ENCODE assay signal across 21 mouse cellular contexts in the genomic region with DNA sequence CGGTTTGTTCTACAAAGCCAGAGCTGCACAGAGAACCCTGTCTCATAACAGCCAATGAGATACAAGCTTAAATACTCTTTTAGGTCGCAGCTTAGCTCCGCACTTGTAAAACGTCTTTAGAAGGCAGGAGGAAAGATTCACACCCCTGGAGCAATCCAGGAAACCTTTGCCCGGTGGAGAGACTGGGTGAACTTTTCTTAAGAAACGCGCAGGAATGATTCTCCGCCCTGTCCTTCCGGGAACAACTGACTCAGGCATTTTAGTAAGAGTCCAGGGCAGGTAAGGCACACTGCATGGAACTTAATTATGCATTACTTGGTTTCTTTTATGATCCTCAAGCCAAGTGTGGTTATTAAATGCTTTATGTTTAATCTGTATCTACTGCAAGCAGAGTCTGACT.
DNase-seq lines count a peak whose midpoint lies in the region; ATAC-seq and TF ChIP-seq lines count a peak whose summit lies in the region.
"Had no signal": no experiment of that assay in that cellular context is flagged by ENCODE, and none has a peak within 500 bp of the region (broad histone marks: within the 10 kb centered on the region; RNA-seq: fewer than 3 reads in every experiment).

No protein-coding gene starts in this region.

- no peak for DNase-seq in heart, postnatal 14 days
- peak; percentile 75 to 77 for DNase-seq in kidney, adult 8-10 months
- DNase-seq in kidney, postnatal 10 days: peak; percentile 37
- no peak for DNase-seq in midbrain, postnatal 0 days (ENCODE audit: low spot score)
- DNase-seq: adrenal gland, postnatal 36 days; B cell, adult 2 months; cerebellum, adult 11-12 months; cerebellum, postnatal 14 days; lung, postnatal 10 days; midbrain, embryonic 14.5 days; thymus, adult 18-20 months; thymus, postnatal 4 days had no signal

- H3K27me3 ChIP-seq in heart, embryonic 13.5 days (replicated peaks): no peaks in the 10 kb centered on the region
- no peaks in the 10 kb centered on the region for H3K27me3 ChIP-seq in kidney, embryonic 15.5 days
- no peaks in the 10 kb centered on the region for H3K27me3 ChIP-seq in neural tube, embryonic 15.5 days (replicated peaks)
- H3K27me3 ChIP-seq in midbrain, postnatal 0 days (ENCODE audit: insufficient read depth, low read length): no peaks in the 10 kb centered on the region
- H3K27me3 ChIP-seq: embryonic facial prominence, embryonic 13.5 days; limb, embryonic 15.5 days; liver, embryonic 15.5 days; megakaryocyte, embryonic 14.5 days had no signal

- TF ChIP-seq CTCF in midbrain, postnatal 0 days (IDR thresholded peaks at IDR 0.05): no peak

- 0 out of 2 replicates have a peak overlapping the region, but pooled peaks have one; percentile 5 for H3K9ac ChIP-seq in heart, embryonic 13.5 days
- no peak overlapping the region for H3K9ac ChIP-seq in kidney, embryonic 15.5 days
- H3K9ac ChIP-seq in neural tube, embryonic 15.5 days (replicated peaks): no peak overlapping the region
- no peak overlapping the region for H3K9ac ChIP-seq in midbrain, postnatal 0 days (replicated peaks; ENCODE audit: low read length, poor library complexity, severe bottlenecking)
- H3K9ac ChIP-seq: embryonic facial prominence, embryonic 13.5 days; limb, embryonic 15.5 days; liver, embryonic 15.5 days had no signal

- no peaks in the 10 kb centered on the region for H3K36me3 ChIP-seq in heart, embryonic 13.5 days
- no peaks in the 10 kb centered on the region for H3K36me3 ChIP-seq in kidney, embryonic 15.5 days
- no peaks in the 10 kb centered on the region for H3K36me3 ChIP-seq in neural tube, embryonic 15.5 days
- no peaks in the 10 kb centered on the region for H3K36me3 ChIP-seq in midbrain, postnatal 0 days (ENCODE audit: insufficient read depth, low read length)
- H3K36me3 ChIP-seq: embryonic facial prominence, embryonic 13.5 days; limb, embryonic 15.5 days; liver, embryonic 15.5 days had no signal

- intact Hi-C loops in heart, postnatal 14 days (cut with DNase I): no loop called here

- no peak for ATAC-seq in heart, embryonic 13.5 days (ENCODE audit: extremely low read depth, insufficient number of reproducible peaks, low FRiP score, low TSS enrichment)
- no peak for ATAC-seq in kidney, embryonic 15.5 days (replicated peaks; ENCODE audit: low FRiP score)
- ATAC-seq in neural tube, embryonic 15.5 days (ENCODE audit: low FRiP score): no peak
- ATAC-seq in midbrain, postnatal 0 days (ENCODE audit: low FRiP score): no peak
- ATAC-seq: inflammation-experienced regulatory T-cells, adult 6 months had no signal

- H3K9me3 ChIP-seq in heart, embryonic 13.5 days: no peaks in the 10 kb centered on the region
- H3K9me3 ChIP-seq in kidney, embryonic 15.5 days (replicated peaks): no peaks in the 10 kb centered on the region
- no peaks in the 10 kb centered on the region for H3K9me3 ChIP-seq in neural tube, embryonic 15.5 days (replicated peaks)
- no peaks in the 10 kb centered on the region for H3K9me3 ChIP-seq in midbrain, postnatal 0 days (ENCODE audit: low read length)
- H3K9me3 ChIP-seq: embryonic facial prominence, embryonic 13.5 days; limb, embryonic 15.5 days; liver, embryonic 15.5 days; megakaryocyte, embryonic 14.5 days had no signal

- WGBS in heart, embryonic 13.5 days: 62% methylated on average over 9 of the region's 9 CpGs
- 62% methylated on average over 9 of the region's 9 CpGs for WGBS in kidney, embryonic 15.5 days
- 80% methylated on average over 9 of the region's 9 CpGs for WGBS in neural tube, embryonic 15.5 days
- 75% methylated on average over 9 of the region's 9 CpGs for WGBS in midbrain, postnatal 0 days

- no peak overlapping the region for H3K4me3 ChIP-seq in heart, embryonic 13.5 days
- no peak overlapping the region for H3K4me3 ChIP-seq in kidney, embryonic 15.5 days (replicated peaks)
- no peak overlapping the region for H3K4me3 ChIP-seq in neural tube, embryonic 15.5 days (replicated peaks)
- H3K4me3 ChIP-seq in midbrain, postnatal 0 days (ENCODE audit: low read depth, low read length): no peak overlapping the region
- H3K4me3 ChIP-seq: embryonic facial prominence, embryonic 13.5 days; limb, embryonic 15.5 days; liver, embryonic 15.5 days; myocyte had no signal

- no peak overlapping the region for H3K4me2 ChIP-seq in heart, embryonic 13.5 days
- no peak overlapping the region for H3K4me2 ChIP-seq in kidney, embryonic 15.5 days
- H3K4me2 ChIP-seq in neural tube, embryonic 15.5 days: no peak overlapping the region
- no peak overlapping the region for H3K4me2 ChIP-seq in midbrain, postnatal 0 days (ENCODE audit: low read depth, low read length, poor library complexity, severe bottlenecking)
- H3K4me2 ChIP-seq: embryonic facial prominence, embryonic 13.5 days; limb, embryonic 15.5 days; liver, embryonic 15.5 days had no signal

- peaks cover 34% of the 10 kb centered on the region for H3K4me1 ChIP-seq in heart, embryonic 13.5 days
- peaks cover 13% of the 10 kb centered on the region; the same call in 1 of the 2 replicates for H3K4me1 ChIP-seq in kidney, embryonic 15.5 days
- peaks cover 5% of the 10 kb centered on the region for H3K4me1 ChIP-seq in neural tube, embryonic 15.5 days
- H3K4me1 ChIP-seq in midbrain, postnatal 0 days (ENCODE audit: insufficient read depth, low read length): no peaks in the 10 kb centered on the region
- H3K4me1 ChIP-seq: embryonic facial prominence, embryonic 13.5 days; limb, embryonic 15.5 days had no signal

- H3K27ac ChIP-seq in heart, embryonic 13.5 days (replicated peaks): 0 out of 2 replicates have a peak overlapping the region, but pooled peaks have one; percentile 88
- no peak overlapping the region for H3K27ac ChIP-seq in kidney, embryonic 15.5 days
- H3K27ac ChIP-seq in neural tube, embryonic 15.5 days (replicated peaks): no peak overlapping the region
- H3K27ac ChIP-seq in midbrain, postnatal 0 days (ENCODE audit: low read depth, low read length): no peak overlapping the region
- H3K27ac ChIP-seq: embryonic facial prominence, embryonic 13.5 days; limb, embryonic 15.5 days; liver, embryonic 15.5 days had no signal

Comparison
In these comparisons a context has a peak if more than half of its experiments do, and no peak if none do; other contexts are left out.
1. DNase-seq: peak in kidney, adult 8-10 months (2 of 2) and kidney, postnatal 10 days (single experiment); none in heart, postnatal 14 days (0 of 2) and midbrain, postnatal 0 days (single experiment).